Mouse (Mus musculus): ENCODE measurements around the gene Slc4a11. TPM values are rescaled to one million over a fixed set of nuclear protein-coding genes. Genes with fewer than 3 reads are reported as not detected.

The Slc4a11 gene
- 0.09 and 0.16 TPM in 2 replicates for polyA plus RNA-seq (2015; fragmentation: Nextera tagmentation; extraction: Ambion mirVana)

- H3K9me3 ChIP-seq (replicated peaks; ENCODE audit: control insufficient read depth, low read length) = no peaks in the 10 kb centered on the region
- peak within 1 kb of the TSS; percentile 55 for H3K4me3 ChIP-seq (ENCODE audit: low read depth, low read length)
- ATAC-seq (ENCODE audit: low read depth) = peak; percentile 55; the same call in 1 of the 2 replicates
- no peaks in the 10 kb centered on the region for H3K36me3 ChIP-seq (ENCODE audit: control insufficient read depth, insufficient read depth)
- H3K27ac ChIP-seq (ENCODE audit: low read length) = no peak within 1 kb of the TSS
- H3K9ac ChIP-seq (ENCODE audit: low read depth, low read length) = no peak within 1 kb of the TSS; the same call in 1 of the 2 replicates
- H3K27me3 ChIP-seq (ENCODE audit: control insufficient read depth, insufficient read depth, low read depth, low read length) = peaks cover 43% of the 10 kb centered on the region
- H3K4me1 ChIP-seq (ENCODE audit: control insufficient read depth, low read depth, low read length) = peaks cover 3% of the 10 kb centered on the region; the same call in 1 of the 2 replicates
- peak within 1 kb of the TSS; percentile 80 for H3K4me2 ChIP-seq (ENCODE audit: low read depth, low read length)
- WGBS (ENCODE audit: insufficient replicate concordance) = under 1% methylated on average over 64 of the region's 65 CpGs
Observed at GRCm38 (mm10) chr2:130697153-130697810, at the start of gene Slc4a11. Gene Slc4a11, minus strand, starts transcription at chr2:130697519.

- H3K36me3 ChIP-seq (ENCODE audit: control insufficient read depth, insufficient read depth) = peaks cover 22% of the 10 kb centered on the region
- no peak for ATAC-seq (ENCODE audit: low read depth)
- no peak overlapping the region for H3K4me2 ChIP-seq (ENCODE audit: low read depth, low read length)
- no peaks in the 10 kb centered on the region; the same call in 1 of the 2 replicates for H3K9me3 ChIP-seq (replicated peaks; ENCODE audit: control insufficient read depth, low read length)
- WGBS (ENCODE audit: insufficient replicate concordance) = 81% methylated on average over 1 of the region's 1 CpGs
- no peak overlapping the region for H3K4me3 ChIP-seq (ENCODE audit: low read depth, low read length)
- H3K27ac ChIP-seq (ENCODE audit: low read length) = no peak overlapping the region
- H3K27me3 ChIP-seq (ENCODE audit: control insufficient read depth, insufficient read depth, low read depth, low read length) = no peaks in the 10 kb centered on the region
- no peaks in the 10 kb centered on the region for H3K4me1 ChIP-seq (ENCODE audit: control insufficient read depth, low read depth, low read length)
- H3K9ac ChIP-seq (ENCODE audit: low read depth, low read length) = no peak overlapping the region
Observed at GRCm38 (mm10) chr2:130743576-130743975, 46.3 kb upstream of the Slc4a11 start.

- Histone ChIP-seq H3K27me3 (ENCODE audit: control insufficient read depth, insufficient read depth, low read depth, low read length) (no peaks in the 10 kb centered on the region), H3K4me3 (ENCODE audit: low read depth, low read length) (no peak overlapping the region), H3K4me1 (ENCODE audit: control insufficient read depth, low read depth, low read length) (no peaks in the 10 kb centered on the region), H3K36me3 (ENCODE audit: control insufficient read depth, insufficient read depth) (peaks cover 9% of the 10 kb centered on the region), H3K9me3 (replicated peaks; ENCODE audit: control insufficient read depth, low read length) (no peaks in the 10 kb centered on the region; the same call in 1 of the 2 replicates), H3K4me2 (ENCODE audit: low read depth, low read length) (no peak overlapping the region), H3K9ac (ENCODE audit: low read depth, low read length) (no peak overlapping the region), H3K27ac (ENCODE audit: low read length) (no peak overlapping the region)
- ATAC-seq (ENCODE audit: low read depth) = no peak
- WGBS (ENCODE audit: insufficient replicate concordance) = 66% methylated on average over 4 of the region's 4 CpGs
Observed at GRCm38 (mm10) chr2:130740096-130740495, 42.8 kb upstream of the Slc4a11 start.

GRCm38 (mm10) chr2:130738019-130738418 lies 40.7 kb upstream of the Slc4a11 start:
- WGBS (ENCODE audit: insufficient replicate concordance) = 67% methylated on average over 6 of the region's 6 CpGs
- H3K4me1 ChIP-seq (ENCODE audit: control insufficient read depth, low read depth, low read length) = no peaks in the 10 kb centered on the region
- no peak overlapping the region for H3K27ac ChIP-seq (ENCODE audit: low read length)
- no peak overlapping the region for H3K4me3 ChIP-seq (ENCODE audit: low read depth, low read length)
- no peaks in the 10 kb centered on the region for H3K9me3 ChIP-seq (replicated peaks; ENCODE audit: control insufficient read depth, low read length)
- no peak overlapping the region for H3K9ac ChIP-seq (ENCODE audit: low read depth, low read length)
- no peak overlapping the region for H3K4me2 ChIP-seq (ENCODE audit: low read depth, low read length)
- ATAC-seq (ENCODE audit: low read depth) = no peak
- peaks cover 5% of the 10 kb centered on the region; the same call in 1 of the 2 replicates for H3K36me3 ChIP-seq (ENCODE audit: control insufficient read depth, insufficient read depth)
- H3K27me3 ChIP-seq (ENCODE audit: control insufficient read depth, insufficient read depth, low read depth, low read length) = no peaks in the 10 kb centered on the region

- Histone ChIP-seq H3K9ac (ENCODE audit: low read depth, low read length) (no peak overlapping the region), H3K4me1 (ENCODE audit: control insufficient read depth, low read depth, low read length) (no peaks in the 10 kb centered on the region), H3K36me3 (ENCODE audit: control insufficient read depth, insufficient read depth) (peaks cover 8% of the 10 kb centered on the region), H3K27me3 (ENCODE audit: control insufficient read depth, insufficient read depth, low read depth, low read length) (no peaks in the 10 kb centered on the region), H3K4me3 (ENCODE audit: low read depth, low read length) (no peak overlapping the region), H3K27ac (ENCODE audit: low read length) (no peak overlapping the region), H3K4me2 (ENCODE audit: low read depth, low read length) (no peak overlapping the region), H3K9me3 (replicated peaks; ENCODE audit: control insufficient read depth, low read length) (no peaks in the 10 kb centered on the region)
- WGBS (ENCODE audit: insufficient replicate concordance) = 68% methylated on average over 5 of the region's 5 CpGs
- no peak for ATAC-seq (ENCODE audit: low read depth)
Observed at GRCm38 (mm10) chr2:130735281-130735680, 38.0 kb upstream of the Slc4a11 start.

GRCm38 (mm10) chr2:130733444-130733843 lies 36.1 kb upstream of the Slc4a11 start:
- no peak for ATAC-seq (ENCODE audit: low read depth)
- Histone ChIP-seq H3K9me3 (replicated peaks; ENCODE audit: control insufficient read depth, low read length) (no peaks in the 10 kb centered on the region; the same call in 1 of the 2 replicates), H3K4me1 (ENCODE audit: control insufficient read depth, low read depth, low read length) (no peaks in the 10 kb centered on the region), H3K4me2 (ENCODE audit: low read depth, low read length) (no peak overlapping the region), H3K4me3 (ENCODE audit: low read depth, low read length) (no peak overlapping the region), H3K9ac (ENCODE audit: low read depth, low read length) (no peak overlapping the region), H3K36me3 (ENCODE audit: control insufficient read depth, insufficient read depth) (peaks cover 17% of the 10 kb centered on the region), H3K27ac (ENCODE audit: low read length) (no peak overlapping the region), H3K27me3 (ENCODE audit: control insufficient read depth, insufficient read depth, low read depth, low read length) (no peaks in the 10 kb centered on the region)
- WGBS (ENCODE audit: insufficient replicate concordance) = 78% methylated on average over 2 of the region's 3 CpGs

GRCm38 (mm10) chr2:130731855-130732254 lies 34.5 kb upstream of the Slc4a11 start:
- no peak overlapping the region for H3K4me3 ChIP-seq (ENCODE audit: low read depth, low read length)
- no peak overlapping the region for H3K4me2 ChIP-seq (ENCODE audit: low read depth, low read length)
- no peaks in the 10 kb centered on the region; the same call in 1 of the 2 replicates for H3K9me3 ChIP-seq (replicated peaks; ENCODE audit: control insufficient read depth, low read length)
- no peak overlapping the region for H3K27ac ChIP-seq (ENCODE audit: low read length)
- no peaks in the 10 kb centered on the region for H3K4me1 ChIP-seq (ENCODE audit: control insufficient read depth, low read depth, low read length)
- peaks cover 24% of the 10 kb centered on the region for H3K36me3 ChIP-seq (ENCODE audit: control insufficient read depth, insufficient read depth)
- no peak overlapping the region for H3K9ac ChIP-seq (ENCODE audit: low read depth, low read length)
- no peak for ATAC-seq (ENCODE audit: low read depth)
- no peaks in the 10 kb centered on the region for H3K27me3 ChIP-seq (ENCODE audit: control insufficient read depth, insufficient read depth, low read depth, low read length)
- WGBS (ENCODE audit: insufficient replicate concordance) = 64% methylated on average over 5 of the region's 5 CpGs

GRCm38 (mm10) chr2:130730746-130731145 lies 33.4 kb upstream of the Slc4a11 start:
- peak; percentile 16; the same call in 1 of the 2 replicates for ATAC-seq (ENCODE audit: low read depth)

GRCm38 (mm10) chr2:130728906-130729585 lies 31.7 kb upstream of the Slc4a11 start:
- no peak for ATAC-seq (ENCODE audit: low read depth)
- Histone ChIP-seq H3K4me2 (ENCODE audit: low read depth, low read length) (no peak overlapping the region), H3K4me3 (ENCODE audit: low read depth, low read length) (no peak overlapping the region), H3K27ac (ENCODE audit: low read length) (no peak overlapping the region), H3K36me3 (ENCODE audit: control insufficient read depth, insufficient read depth) (peaks cover 24% of the 10 kb centered on the region), H3K27me3 (ENCODE audit: control insufficient read depth, insufficient read depth, low read depth, low read length) (no peaks in the 10 kb centered on the region), H3K9me3 (replicated peaks; ENCODE audit: control insufficient read depth, low read length) (no peaks in the 10 kb centered on the region; the same call in 1 of the 2 replicates), H3K4me1 (ENCODE audit: control insufficient read depth, low read depth, low read length) (no peaks in the 10 kb centered on the region), H3K9ac (ENCODE audit: low read depth, low read length) (no peak overlapping the region)
- 86% methylated on average over 2 of the region's 2 CpGs for WGBS (ENCODE audit: insufficient replicate concordance)

More at GRCm38 (mm10) chr2:130730746-130731145, 33.4 kb upstream of the Slc4a11 start:
- 71% methylated on average over 9 of the region's 9 CpGs for WGBS (ENCODE audit: insufficient replicate concordance)
- H3K27ac ChIP-seq (ENCODE audit: low read length) = no peak overlapping the region
- H3K4me3 ChIP-seq (ENCODE audit: low read depth, low read length) = no peak overlapping the region
- no peak overlapping the region for H3K4me2 ChIP-seq (ENCODE audit: low read depth, low read length)
- peaks cover 24% of the 10 kb centered on the region for H3K36me3 ChIP-seq (ENCODE audit: control insufficient read depth, insufficient read depth)
- H3K4me1 ChIP-seq (ENCODE audit: control insufficient read depth, low read depth, low read length) = no peaks in the 10 kb centered on the region
- no peak overlapping the region for H3K9ac ChIP-seq (ENCODE audit: low read depth, low read length)
- no peaks in the 10 kb centered on the region for H3K27me3 ChIP-seq (ENCODE audit: control insufficient read depth, insufficient read depth, low read depth, low read length)
- H3K9me3 ChIP-seq (replicated peaks; ENCODE audit: control insufficient read depth, low read length) = no peaks in the 10 kb centered on the region; the same call in 1 of the 2 replicates
